Mouse (Mus musculus) heart, embryonic 13.5 days (tissue): ENCODE data around the gene Nol11. TPM values are rescaled to one million over a fixed set of nuclear protein-coding genes. Genes with fewer than 3 reads are reported as not detected.

Experiments used
- ATAC-seq: fragments of 200-750 bp; cut with Nextera tagmentation; 2 replicates; pipeline ENCODE4 v1.8.0; 2017; ENCODE audit warnings: moderate TSS enrichment; ENCODE audit not compliant: insufficient number of reproducible peaks, low FRiP score, low TSS enrichment; ENCODE audit errors: extremely low read depth
- H3K27ac ChIP-seq: fragments of 300-500 bp; sonication (generic); replicated peaks from 2 replicates; pipeline ENCODE4 v1.5.1; 2015; ENCODE audit warnings: moderate library complexity, mild to moderate bottlenecking, inconsistent platforms
- H3K27me3 ChIP-seq: fragments of 300-500 bp; sonication (generic); replicated peaks from 2 replicates; pipeline ENCODE4 v1.6.1; 2015; ENCODE audit warnings: mild to moderate bottlenecking, inconsistent platforms
- H3K36me3 ChIP-seq: fragments of 300-500 bp; sonication (generic); 2 replicates; pipeline ENCODE4 v1.6.1; 2015; ENCODE audit warnings: mild to moderate bottlenecking, inconsistent platforms
- H3K4me1 ChIP-seq: fragments of 300-500 bp; sonication (generic); 2 replicates; pipeline ENCODE4 v1.6.1; 2015; ENCODE audit warnings: inconsistent platforms
- H3K4me2 ChIP-seq: fragments of 300-500 bp; sonication (generic); 2 replicates; pipeline ENCODE4 v1.6.1; 2015; ENCODE audit warnings: inconsistent platforms, mild to moderate bottlenecking, moderate library complexity
- H3K4me3 ChIP-seq: fragments of 300-500 bp; sonication (generic); 2 replicates; pipeline ENCODE4 v1.5.1; 2015; ENCODE audit warnings: moderate library complexity, mild to moderate bottlenecking, inconsistent platforms
- H3K9ac ChIP-seq: fragments of 300-500 bp; sonication (generic); 2 replicates; pipeline ENCODE4 v1.6.1; 2015; ENCODE audit warnings: inconsistent platforms, mild to moderate bottlenecking, moderate library complexity
- H3K9me3 ChIP-seq: fragments of 300-500 bp; sonication (generic); 2 replicates; pipeline ENCODE4 v1.6.1; 2016; ENCODE audit warnings: inconsistent platforms
- WGBS: fragments of 180-500 bp; shearing (Covaris S2); methylation state at CpG from one replicate; pipeline ENCODE4 v1.1.7; 2015; ENCODE audit warnings: mixed read lengths; 5-methylcytosine and 5-hydroxymethylcytosine counted together
- polyA plus RNA-seq: library from polyadenylated mRNA; unstranded; fragments of >200 nt; fragmentation: Nextera tagmentation; extraction: Ambion mirVana; gene quantifications from 2 replicates; pipeline ENCODE4 v1.2.1, GENCODE M21; 2015

The Nol11 gene
- 39.3 and 45.4 TPM in 2 replicates for polyA plus RNA-seq

DNA sequence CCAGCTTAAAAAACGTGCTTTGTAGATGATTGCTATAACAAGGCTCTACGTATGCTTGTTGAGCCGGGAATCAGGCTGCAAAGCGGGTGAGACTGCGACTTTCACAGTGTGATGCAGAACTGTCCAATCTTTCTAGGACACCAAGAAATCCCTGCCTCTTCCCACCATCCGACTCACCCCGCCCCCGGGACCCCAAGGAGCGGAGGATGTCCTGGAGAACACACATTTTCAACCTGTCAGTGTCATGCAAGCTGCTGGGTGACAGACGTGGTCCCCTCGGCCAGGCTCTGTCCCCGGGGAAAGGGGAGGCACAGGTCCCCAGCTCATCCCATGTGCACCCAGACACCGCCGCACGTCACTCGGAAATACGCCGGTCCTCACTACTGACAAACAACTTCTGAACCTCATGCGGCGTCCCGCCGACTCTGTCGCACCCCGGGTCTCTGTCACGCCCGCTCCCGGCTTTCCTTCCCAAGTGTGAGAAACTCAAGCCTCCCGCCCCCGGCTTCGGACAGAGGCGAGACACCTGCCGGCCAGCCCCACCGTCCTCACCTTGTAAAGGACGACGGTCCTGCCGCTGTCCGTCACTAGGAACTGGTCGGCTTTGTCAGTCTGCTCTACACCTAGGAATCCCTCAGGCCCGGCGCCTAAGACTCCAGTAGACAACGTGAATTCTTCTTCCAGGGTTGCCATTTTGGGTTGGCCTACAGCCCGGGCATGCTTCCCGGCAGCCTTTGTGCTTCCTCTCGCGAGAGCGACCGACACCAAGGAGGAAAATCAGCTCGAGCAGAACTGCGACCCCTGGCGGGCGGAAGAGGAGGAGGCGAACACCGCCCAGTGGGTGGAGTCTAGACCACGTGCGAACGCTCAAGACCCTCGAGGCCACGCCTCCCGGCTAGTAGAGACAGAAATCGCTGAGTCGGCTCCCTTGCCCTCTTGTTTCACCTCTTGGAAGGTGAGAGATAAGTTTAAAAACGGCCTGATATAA is at the start of gene Nol11:
Gene Nol11, minus strand, starts transcription at position 817 of the 988 bp plus-strand sequence.
- H3K27ac ChIP-seq: peak within 1 kb of the TSS; percentile 77
- H3K4me2 ChIP-seq: peak within 1 kb of the TSS; percentile 96
- peak within 1 kb of the TSS; percentile 94 for H3K9ac ChIP-seq
- no peaks in the 10 kb centered on the region for H3K9me3 ChIP-seq
- H3K27me3 ChIP-seq: no peaks in the 10 kb centered on the region
- under 1% methylated on average over 62 of the region's 62 CpGs for WGBS
- ATAC-seq: peak; percentile 94
- peaks cover 14% of the 10 kb centered on the region for H3K4me1 ChIP-seq
- peaks cover 27% of the 10 kb centered on the region for H3K36me3 ChIP-seq
- peak within 1 kb of the TSS; percentile 95 for H3K4me3 ChIP-seq

DNA sequence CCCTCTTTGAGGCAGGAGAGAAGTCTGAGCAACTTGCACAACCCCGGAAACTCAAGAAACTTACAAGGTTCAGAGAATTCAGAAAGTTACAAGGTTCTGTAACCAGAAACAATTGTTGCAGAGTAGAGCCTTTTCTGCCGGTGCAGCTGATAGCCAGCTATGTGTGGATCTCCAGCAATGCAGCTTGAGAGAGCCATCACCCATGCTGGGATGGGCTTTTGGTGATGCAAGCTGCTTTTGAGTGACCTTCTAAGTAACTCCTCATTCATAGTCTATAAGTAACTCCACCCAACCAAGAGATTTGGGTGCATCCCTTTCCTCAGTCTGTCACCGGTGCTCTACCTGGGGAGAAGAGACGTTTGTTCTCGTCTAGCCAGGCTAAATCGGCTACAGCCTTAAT is 49.3 kb upstream of the Nol11 start:
- Histone ChIP-seq H3K27me3 (no peaks in the 10 kb centered on the region), H3K9ac (no peak overlapping the region), H3K36me3 (0 out of 2 replicates have a peak, but pooled peaks cover 2% of the 10 kb centered on the region), H3K4me2 (no peak overlapping the region), H3K27ac (no peak overlapping the region), H3K9me3 (no peaks in the 10 kb centered on the region), H3K4me3 (no peak overlapping the region), H3K4me1 (peaks cover 16% of the 10 kb centered on the region)
- WGBS: 77% methylated on average over 6 of the region's 6 CpGs
- no peak for ATAC-seq

DNA sequence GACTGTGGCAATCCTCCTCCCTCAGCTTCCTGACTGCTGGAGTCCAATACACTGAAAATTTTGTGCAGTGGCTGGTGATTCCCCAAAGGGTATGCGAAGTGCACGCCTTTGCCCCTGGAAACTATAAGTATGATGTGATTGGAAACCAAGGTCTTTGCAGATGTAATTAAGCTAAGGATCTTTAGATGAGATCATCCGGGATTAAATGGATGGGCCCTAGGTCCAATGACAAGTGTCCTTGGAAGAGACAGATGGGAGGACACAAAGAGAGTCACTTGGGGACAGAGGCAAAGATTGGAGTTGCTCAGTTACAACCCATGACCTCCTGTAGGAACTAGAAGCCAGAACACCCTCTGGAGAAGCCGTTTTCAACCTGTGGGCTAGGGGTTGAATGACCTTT is 48.4 kb upstream of the Nol11 start:
- Histone ChIP-seq H3K9ac (no peak overlapping the region), H3K27ac (no peak overlapping the region), H3K36me3 (0 out of 2 replicates have a peak, but pooled peaks cover 4% of the 10 kb centered on the region), H3K4me1 (peaks cover 16% of the 10 kb centered on the region), H3K9me3 (no peaks in the 10 kb centered on the region), H3K27me3 (no peaks in the 10 kb centered on the region), H3K4me2 (no peak overlapping the region), H3K4me3 (no peak overlapping the region)
- ATAC-seq: no peak
- 87% methylated on average over 4 of the region's 4 CpGs for WGBS

DNA sequence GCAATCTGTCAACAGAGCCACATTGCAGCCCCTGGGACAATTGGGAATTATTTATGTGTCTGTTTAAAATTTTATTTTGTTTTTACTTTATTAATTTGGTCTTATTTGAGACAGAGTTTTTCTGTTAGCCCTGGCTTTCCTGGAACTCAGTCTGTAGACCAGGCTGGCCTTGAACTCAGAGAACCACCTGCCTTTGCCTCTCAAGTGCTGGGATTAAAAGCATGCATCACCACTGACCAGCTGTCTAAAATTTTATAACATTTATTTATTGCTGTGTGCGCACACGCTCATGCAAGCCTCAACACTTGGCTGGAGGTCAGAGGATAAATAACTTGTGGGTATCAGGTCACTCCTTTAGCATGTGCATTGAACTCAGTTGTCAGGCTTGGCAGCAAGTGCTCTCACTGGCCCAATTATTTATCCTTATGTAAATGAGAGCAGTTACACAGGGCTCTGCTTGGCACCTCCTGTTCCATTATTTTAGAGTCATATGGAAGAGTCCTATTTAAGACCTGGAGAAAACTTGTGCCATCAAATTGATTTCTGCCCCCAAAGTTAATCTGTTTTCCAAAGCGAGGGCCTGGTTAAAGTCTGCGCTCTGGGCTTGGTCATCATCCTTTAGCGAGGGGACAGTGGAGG is 44.2 kb upstream of the Nol11 start:
- H3K27ac ChIP-seq: no peak overlapping the region
- 83% methylated on average over 5 of the region's 5 CpGs for WGBS
- ATAC-seq: no peak
- no peak overlapping the region for H3K4me2 ChIP-seq
- H3K4me1 ChIP-seq: peaks cover 16% of the 10 kb centered on the region
- no peak overlapping the region for H3K4me3 ChIP-seq
- no peaks in the 10 kb centered on the region for H3K27me3 ChIP-seq
- peaks cover 19% of the 10 kb centered on the region for H3K36me3 ChIP-seq
- H3K9ac ChIP-seq: no peak overlapping the region
- peaks cover 9% of the 10 kb centered on the region; the same call in 1 of the 2 replicates for H3K9me3 ChIP-seq

DNA sequence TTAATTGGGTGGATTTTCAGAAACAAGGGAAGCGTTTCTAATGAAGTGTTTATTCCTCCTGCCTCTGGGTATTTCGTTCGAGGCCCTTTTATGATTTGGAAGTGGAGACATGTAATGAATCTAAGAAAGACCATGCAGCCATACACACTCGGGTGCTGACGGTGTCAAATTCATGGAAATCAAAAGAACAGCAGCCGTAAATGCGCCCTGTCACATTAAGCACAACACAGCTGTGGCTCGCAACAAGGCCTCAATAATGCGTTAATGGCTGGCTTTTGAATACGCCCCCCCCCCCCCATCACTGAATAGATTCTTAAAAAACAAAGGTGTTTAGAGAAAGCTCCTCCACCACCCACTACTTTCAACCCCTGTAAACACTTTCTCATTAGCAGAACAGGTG is 40.9 kb upstream of the Nol11 start:
- Histone ChIP-seq H3K9ac (no peak overlapping the region), H3K4me2 (no peak overlapping the region), H3K9me3 (peaks cover 9% of the 10 kb centered on the region; the same call in 1 of the 2 replicates), H3K36me3 (peaks cover 32% of the 10 kb centered on the region), H3K27ac (no peak overlapping the region), H3K27me3 (no peaks in the 10 kb centered on the region), H3K4me1 (peaks cover 10% of the 10 kb centered on the region), H3K4me3 (no peak overlapping the region)
- 79% methylated on average over 10 of the region's 10 CpGs for WGBS
- no peak for ATAC-seq

DNA sequence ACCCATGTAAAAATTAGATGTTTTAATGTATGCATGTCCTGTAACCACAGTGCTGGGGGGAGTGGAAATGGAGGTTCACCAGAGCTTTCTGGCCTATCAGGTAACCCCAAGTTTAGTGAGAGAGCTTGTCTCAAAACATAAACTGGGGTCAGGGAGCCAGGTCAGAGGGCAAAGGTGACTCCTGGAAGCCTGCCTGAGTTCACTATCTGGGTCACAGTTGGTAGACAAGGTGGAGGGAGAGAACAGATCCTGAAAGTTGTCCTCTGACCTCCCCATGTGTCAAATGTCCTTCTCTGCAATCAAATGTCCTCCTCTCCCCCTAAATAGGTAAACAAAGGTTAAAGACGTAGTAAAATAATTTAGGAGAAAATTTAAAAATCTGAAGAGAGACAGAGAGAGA is 37.2 kb upstream of the Nol11 start:
- no peaks in the 10 kb centered on the region for H3K27me3 ChIP-seq
- WGBS: 80% methylated on average over 1 of the region's 1 CpGs
- ATAC-seq: no peak

DNA sequence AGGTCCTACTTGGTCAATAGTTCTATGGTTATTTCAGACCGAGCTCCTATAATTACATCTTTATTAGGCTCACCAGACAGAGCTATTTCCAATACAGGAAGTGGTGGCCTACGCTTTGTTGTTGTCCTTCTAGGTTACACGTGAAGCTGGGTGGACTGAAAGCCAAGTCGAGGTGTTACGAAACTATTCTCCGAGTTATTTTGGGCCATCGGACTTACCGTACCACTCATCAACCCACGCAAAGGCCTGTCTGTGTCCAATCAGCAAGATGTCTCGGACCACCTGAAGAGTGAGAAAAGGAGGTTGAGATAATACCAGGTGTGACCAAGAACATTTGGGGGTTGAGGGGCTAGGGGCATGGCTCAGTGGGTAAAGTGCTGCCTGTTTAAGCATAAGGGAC is 36.8 kb upstream of the Nol11 start:
- no peak for ATAC-seq
- Histone ChIP-seq H3K9me3 (no peaks in the 10 kb centered on the region), H3K4me2 (no peak overlapping the region), H3K4me1 (peaks cover 37% of the 10 kb centered on the region), H3K4me3 (no peak overlapping the region), H3K36me3 (peaks cover 15% of the 10 kb centered on the region; the same call in 1 of the 2 replicates), H3K27me3 (no peaks in the 10 kb centered on the region), H3K9ac (no peak overlapping the region), H3K27ac (peak overlapping the region; percentile 81)
- 64% methylated on average over 10 of the region's 10 CpGs for WGBS

More for the DNA sequence above, 37.2 kb upstream of the Nol11 start:
- 0 out of 2 replicates have a peak, but pooled peaks cover under 1% of the 10 kb centered on the region for H3K9me3 ChIP-seq
- H3K27ac ChIP-seq: no peak overlapping the region
- no peak overlapping the region for H3K9ac ChIP-seq
- no peak overlapping the region for H3K4me2 ChIP-seq
- H3K4me3 ChIP-seq: no peak overlapping the region
- peaks cover 37% of the 10 kb centered on the region for H3K4me1 ChIP-seq
- peaks cover 18% of the 10 kb centered on the region for H3K36me3 ChIP-seq

DNA sequence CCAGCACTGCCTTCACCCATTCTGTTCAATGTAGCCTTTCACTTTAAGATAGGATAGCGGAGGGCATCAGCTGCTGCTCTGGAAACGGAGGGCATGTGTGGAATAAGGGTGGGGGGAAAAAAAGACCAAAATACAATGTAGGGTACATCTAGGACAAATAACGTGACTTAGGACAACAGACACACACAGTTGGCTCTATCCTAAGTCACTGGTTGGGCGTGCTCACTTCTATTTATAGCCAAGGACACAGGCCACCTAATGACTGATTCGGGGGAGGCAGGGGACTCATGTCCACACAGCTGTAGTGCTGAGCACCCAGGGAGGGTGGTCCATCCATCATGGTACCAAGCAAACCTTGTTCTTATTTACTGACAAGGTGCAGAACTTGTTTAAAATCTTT is 36.1 kb upstream of the Nol11 start:
- ATAC-seq: no peak
- WGBS: 32% methylated on average over 5 of the region's 5 CpGs

DNA sequence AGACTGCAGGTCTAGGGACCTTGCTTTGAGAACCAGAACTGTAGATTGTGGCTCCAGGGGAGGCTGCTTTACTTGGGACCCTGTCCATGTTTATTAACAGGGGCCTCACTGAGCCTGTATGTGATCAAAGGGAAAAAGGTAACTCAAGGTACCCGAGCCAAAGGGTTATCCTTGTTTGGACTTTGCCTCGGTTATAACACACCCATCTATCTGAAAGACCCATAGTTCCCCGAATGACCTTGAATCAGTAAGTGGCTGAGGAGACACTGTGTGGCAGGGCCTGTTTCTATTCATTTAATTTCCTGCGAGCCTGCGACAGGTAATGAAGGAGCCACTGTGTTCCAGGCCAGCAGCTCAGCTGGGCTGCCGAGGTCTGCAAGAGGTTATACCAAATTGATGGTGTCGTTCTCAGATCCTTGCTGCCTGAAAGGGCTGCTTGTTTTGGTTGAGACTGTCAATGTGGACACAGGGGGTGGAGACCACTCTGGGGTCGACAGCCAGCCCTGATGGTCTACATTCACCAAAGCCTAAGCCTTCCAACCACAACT is 34.6 kb upstream of the Nol11 start:
- H3K27ac ChIP-seq: no peak overlapping the region
- H3K9ac ChIP-seq: no peak overlapping the region
- no peaks in the 10 kb centered on the region for H3K27me3 ChIP-seq
- no peak for ATAC-seq
- H3K4me3 ChIP-seq: no peak overlapping the region
- WGBS: 67% methylated on average over 8 of the region's 8 CpGs
- no peak overlapping the region for H3K4me2 ChIP-seq
- peaks cover 37% of the 10 kb centered on the region for H3K4me1 ChIP-seq
- peaks cover 15% of the 10 kb centered on the region; the same call in 1 of the 2 replicates for H3K36me3 ChIP-seq
- no peaks in the 10 kb centered on the region for H3K9me3 ChIP-seq

More for the DNA sequence above, 36.1 kb upstream of the Nol11 start:
- Histone ChIP-seq H3K9me3 (no peaks in the 10 kb centered on the region), H3K4me1 (peaks cover 37% of the 10 kb centered on the region), H3K36me3 (peaks cover 15% of the 10 kb centered on the region; the same call in 1 of the 2 replicates), H3K4me2 (no peak overlapping the region), H3K4me3 (no peak overlapping the region), H3K9ac (no peak overlapping the region; the same call in 1 of the 2 replicates), H3K27ac (peak overlapping the region; percentile 81), H3K27me3 (no peaks in the 10 kb centered on the region)

DNA sequence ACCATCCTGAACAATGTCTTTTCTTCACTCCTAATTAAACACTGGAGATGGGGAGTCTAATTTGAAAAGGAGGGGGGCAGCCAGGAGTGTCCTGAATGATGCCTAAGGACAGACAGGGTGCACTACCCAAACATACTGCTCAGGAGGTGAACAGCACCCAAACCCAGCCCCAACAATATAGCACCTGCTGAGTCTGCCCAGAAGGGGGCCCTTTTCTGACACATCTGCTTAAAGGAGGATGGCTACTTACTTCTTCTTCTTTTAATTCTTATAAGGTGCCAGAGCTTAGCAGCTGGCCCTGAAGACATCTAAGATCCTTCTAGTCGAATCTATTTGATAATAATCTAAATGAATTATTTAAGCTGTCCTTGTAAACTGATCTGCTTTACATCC is 34.0 kb upstream of the Nol11 start:
- no peaks in the 10 kb centered on the region for H3K9me3 ChIP-seq
- no peak for ATAC-seq
- no peaks in the 10 kb centered on the region for H3K27me3 ChIP-seq
- no peak overlapping the region for H3K4me3 ChIP-seq
- peaks cover 37% of the 10 kb centered on the region for H3K4me1 ChIP-seq
- peak overlapping the region; percentile 66; the same call in 1 of the 2 replicates for H3K27ac ChIP-seq
- WGBS: 76% methylated on average over 1 of the region's 1 CpGs
- H3K4me2 ChIP-seq: no peak overlapping the region
- peaks cover 10% of the 10 kb centered on the region; the same call in 1 of the 2 replicates for H3K36me3 ChIP-seq
- H3K9ac ChIP-seq: no peak overlapping the region
